ENCODE assay signal across 9 mouse cellular contexts in the genomic region with DNA sequence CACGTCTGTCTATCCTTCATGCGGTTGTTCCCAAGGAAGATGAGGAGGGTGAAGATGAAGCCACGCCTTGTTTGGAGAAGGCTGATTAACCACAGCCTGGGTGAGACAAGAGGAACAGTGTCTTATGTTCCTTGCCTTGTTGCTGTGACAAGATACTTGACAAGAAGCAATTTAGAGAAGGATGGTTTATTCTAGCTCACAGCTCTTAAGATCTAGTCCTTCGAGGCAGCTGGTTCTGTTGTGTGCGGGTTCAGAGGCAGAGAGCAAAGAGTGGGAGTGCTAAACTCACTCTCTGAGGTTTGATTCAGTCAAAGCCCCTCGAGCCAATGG. TPM values are rescaled to one million over a fixed set of nuclear protein-coding genes. Genes with fewer than 3 reads are reported as not detected.
DNase-seq lines count a peak whose midpoint lies in the region; ATAC-seq and TF ChIP-seq lines count a peak whose summit lies in the region.
"Had no signal": no experiment of that assay in that cellular context is flagged by ENCODE, and none has a peak within 500 bp of the region (broad histone marks: within the 10 kb centered on the region; RNA-seq: fewer than 3 reads in every experiment).

A gene (minus strand): TSS at position 31 of the 330 bp plus-strand sequence.

- peaks cover 37% of the 10 kb centered on the region for H3K27me3 ChIP-seq in megakaryocyte, embryonic 14.5 days (replicated peaks)
- no peaks in the 10 kb centered on the region for H3K27me3 ChIP-seq in forebrain, postnatal 0 days (ENCODE audit: insufficient read depth, low read length)
- peaks cover 12% of the 10 kb centered on the region; the same call in 1 of the 2 replicates for H3K27me3 ChIP-seq in liver, embryonic 12.5 days (replicated peaks)
- H3K27me3 ChIP-seq in stomach, embryonic 15.5 days (replicated peaks) = no peaks in the 10 kb centered on the region

- H3K36me3 ChIP-seq in megakaryocyte, embryonic 14.5 days (replicated peaks; ENCODE audit: low read length) = no peaks in the 10 kb centered on the region
- no peaks in the 10 kb centered on the region for H3K36me3 ChIP-seq in forebrain, postnatal 0 days (ENCODE audit: insufficient read depth)
- no peaks in the 10 kb centered on the region for H3K36me3 ChIP-seq in liver, embryonic 12.5 days
- no peaks in the 10 kb centered on the region for H3K36me3 ChIP-seq in stomach, embryonic 15.5 days

- H3K9ac ChIP-seq in forebrain, postnatal 0 days = no peak within 1 kb of the TSS
- no peak within 1 kb of the TSS for H3K9ac ChIP-seq in liver, embryonic 12.5 days
- no peak within 1 kb of the TSS for H3K9ac ChIP-seq in stomach, embryonic 15.5 days

- H3K9me3 ChIP-seq in megakaryocyte, embryonic 14.5 days = peaks cover 11% of the 10 kb centered on the region
- H3K9me3 ChIP-seq in forebrain, postnatal 0 days (ENCODE audit: low read length) = no peaks in the 10 kb centered on the region
- no peaks in the 10 kb centered on the region for H3K9me3 ChIP-seq in liver, embryonic 12.5 days (replicated peaks)
- H3K9me3 ChIP-seq in stomach, embryonic 15.5 days = no peaks in the 10 kb centered on the region

- ATAC-seq in megakaryocyte, adult 5-6 weeks (ENCODE audit: poor library complexity, severe bottlenecking) = no peak
- ATAC-seq in forebrain, postnatal 0 days = no peak
- no peak for ATAC-seq in liver, embryonic 12.5 days
- no peak for ATAC-seq in stomach, embryonic 15.5 days (ENCODE audit: insufficient read depth, low FRiP score, low read depth)
- no peak for ATAC-seq in megakaryocyte progenitor cell, adult 5-6 weeks (replicated peaks; ENCODE audit: poor library complexity)

- H3K4me3 ChIP-seq in megakaryocyte, embryonic 14.5 days (replicated peaks) = peak within 1 kb of the TSS; percentile 82
- H3K4me3 ChIP-seq in forebrain, postnatal 0 days (ENCODE audit: low read depth, low read length) = no peak within 1 kb of the TSS
- no peak within 1 kb of the TSS for H3K4me3 ChIP-seq in liver, embryonic 12.5 days
- H3K4me3 ChIP-seq in stomach, embryonic 15.5 days (replicated peaks) = no peak within 1 kb of the TSS

- no peak for TF ChIP-seq CTCF in forebrain, postnatal 0 days (IDR thresholded peaks at IDR 0.05; ENCODE audit: low read depth)

- no peak for DNase-seq in forebrain, postnatal 0 days
- no peak for DNase-seq in embryo, embryonic 9.5 days (ENCODE audit: extremely low spot score)
- no peak for DNase-seq in MN1 (ENCODE audit: low spot score)

- WGBS in forebrain, postnatal 0 days = 65% methylated on average over 6 of the region's 6 CpGs
- WGBS in liver, embryonic 12.5 days (ENCODE audit: insufficient replicate concordance) = 31% methylated on average over 6 of the region's 6 CpGs
- 55% methylated on average over 6 of the region's 6 CpGs for WGBS in stomach, embryonic 15.5 days

- H3K27ac ChIP-seq in forebrain, postnatal 0 days (ENCODE audit: low read depth, low read length) = no peak within 1 kb of the TSS
- no peak within 1 kb of the TSS for H3K27ac ChIP-seq in liver, embryonic 12.5 days
- H3K27ac ChIP-seq in stomach, embryonic 15.5 days = no peak within 1 kb of the TSS

- peaks cover 25% of the 10 kb centered on the region for H3K4me1 ChIP-seq in megakaryocyte, embryonic 14.5 days
- H3K4me1 ChIP-seq in forebrain, postnatal 0 days (ENCODE audit: insufficient read depth) = 0 out of 2 replicates have a peak, but pooled peaks cover under 1% of the 10 kb centered on the region
- H3K4me1 ChIP-seq in liver, embryonic 12.5 days = peaks cover 6% of the 10 kb centered on the region; the same call in 1 of the 2 replicates
- peaks cover 2% of the 10 kb centered on the region; the same call in 1 of the 2 replicates for H3K4me1 ChIP-seq in stomach, embryonic 15.5 days

- H3K4me2 ChIP-seq in forebrain, postnatal 0 days (ENCODE audit: low read depth) = peak within 1 kb of the TSS; percentile 43
- H3K4me2 ChIP-seq in liver, embryonic 12.5 days = peak within 1 kb of the TSS; percentile 30
- H3K4me2 ChIP-seq in stomach, embryonic 15.5 days = peak within 1 kb of the TSS; percentile 46

RNA-seq across cellular contexts. Expression of the gene that starts here (rescaled TPM):
- polyA plus RNA-seq in megakaryocyte, embryonic 14.5 days (2012; ENCODE audit: insufficient read depth, low replicate concordance) = not detected in 2 replicates
- total RNA-seq in megakaryocyte, adult 5-6 weeks (2015) = not detected in 2 replicates
- not detected in 2 replicates for total RNA-seq in megakaryocyte, adult 5-6 weeks (2017)
- not detected in 2 replicates for total RNA-seq in forebrain, postnatal 0 days (2014; rRNA removed)
- 0.22 TPM in 1 of 2 replicates, not detected in the other for polyA plus RNA-seq in forebrain, postnatal 0 days (2015; fragmentation: Nextera tagmentation; extraction: Ambion mirVana)
- not detected in 2 replicates for polyA plus RNA-seq in liver, embryonic 12.5 days (2016; fragmentation: Nextera tagmentation; extraction: Ambion mirVana)
- not detected in 2 replicates for polyA plus RNA-seq in stomach, embryonic 15.5 days (2015; fragmentation: Nextera tagmentation; extraction: Ambion mirVana)
- total RNA-seq in megakaryocyte progenitor cell, adult 5-6 weeks (2015) = not detected in 2 replicates
- not detected in 2 replicates for total RNA-seq in megakaryocyte progenitor cell, adult 5-6 weeks (2017)
- total RNA-seq: common myeloid progenitor, adult 5-6 weeks had no signal
